Mouse (Mus musculus) lung, postnatal 0 days (tissue): ENCODE data around the gene Kcnh8.

Experiments used
- CTCF ChIP-seq: IDR thresholded peaks from 2 replicates; pipeline ENCODE4 v1.5.1; 2016; ENCODE audit warnings: antibody characterized with exemption, mild to moderate bottlenecking
- EP300 ChIP-seq: IDR thresholded peaks from 2 replicates; pipeline ENCODE4 v1.6.1; 2016; ENCODE audit warnings: antibody characterized with exemption, mild to moderate bottlenecking, control low read depth

- TF ChIP-seq CTCF (no peak), EP300 (no peak)
These were observed 119.7 kb downstream of the Kcnh8 start for GRCm38 (mm10) chr17:52722214-52722613.
